Mouse (Mus musculus): ENCODE results near the gene Vmn1r94.
"Not testable (repeated sequence)": the region's sequence is repeated elsewhere in the genome, so short reads cannot be mapped to it uniquely, and the experiment has no call there.

Vmn1r94 gene

GRCm38 (mm10) chr7:20168277-20168676 is at the start of gene Vmn1r94:
TSS of gene Vmn1r94 (minus strand) at chr7:20168377.
- DNase-seq (ENCODE audit: extremely low read depth, low read depth) = not testable (repeated sequence)

- DNase-seq (ENCODE audit: extremely low read depth, low read depth) = not testable (repeated sequence)
Observed at GRCm38 (mm10) chr7:20205507-20205906, 37.3 kb upstream of the Vmn1r94 start, which contains the start of gene Gm6164. TSS of gene Gm6164 (minus strand) at chr7:20205607.

DNA sequence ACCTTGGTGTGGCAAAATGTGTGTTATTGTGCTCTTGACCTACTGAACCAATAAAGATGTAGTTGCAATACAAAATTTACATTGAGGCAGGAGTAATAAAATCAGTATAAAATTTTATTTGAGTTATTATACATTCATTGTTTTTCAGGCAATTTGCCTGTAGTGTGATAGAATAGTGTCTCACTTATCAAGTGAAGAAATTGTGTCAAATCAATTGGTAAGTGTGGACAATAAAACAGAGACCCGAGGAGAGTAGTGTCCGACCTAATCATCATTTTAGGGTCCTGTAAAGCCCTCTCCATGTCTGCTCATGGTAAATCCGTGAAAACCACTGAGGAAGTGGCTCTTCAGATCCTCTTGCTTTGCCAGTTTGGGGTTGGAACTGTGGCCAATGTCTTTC is 25.2 kb upstream of the Vmn1r94 start, which contains the start of gene Vmn1r95:
Gene Vmn1r95 (plus strand): TSS at position 301 of the 400 bp plus-strand sequence.
- DNase-seq (ENCODE audit: extremely low read depth, low read depth) = not testable (repeated sequence)

DNA sequence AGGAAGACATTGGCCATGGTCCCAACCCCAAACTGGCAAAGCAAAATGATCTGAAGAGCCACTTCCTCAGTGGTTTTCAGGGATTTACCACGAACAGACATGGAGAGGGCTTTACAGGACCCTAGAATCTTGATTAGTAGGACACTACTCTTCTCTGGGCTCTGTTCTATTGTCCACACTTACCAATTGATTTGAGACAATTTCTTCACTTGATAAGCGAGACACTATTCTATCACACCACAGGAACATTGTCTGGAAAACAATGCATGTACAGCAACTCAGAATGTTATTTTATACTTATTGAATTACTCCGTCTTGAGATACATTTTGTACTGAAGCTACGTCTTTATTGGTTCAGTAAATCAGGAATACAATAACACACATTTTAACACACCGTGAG is 29.2 kb downstream of the Vmn1r94 start, which contains the start of gene Vmn1r93:
Gene Vmn1r93 (minus strand): TSS at position 101 of the 400 bp plus-strand sequence.
- not testable (repeated sequence) for DNase-seq (ENCODE audit: extremely low read depth, low read depth)

DNA sequence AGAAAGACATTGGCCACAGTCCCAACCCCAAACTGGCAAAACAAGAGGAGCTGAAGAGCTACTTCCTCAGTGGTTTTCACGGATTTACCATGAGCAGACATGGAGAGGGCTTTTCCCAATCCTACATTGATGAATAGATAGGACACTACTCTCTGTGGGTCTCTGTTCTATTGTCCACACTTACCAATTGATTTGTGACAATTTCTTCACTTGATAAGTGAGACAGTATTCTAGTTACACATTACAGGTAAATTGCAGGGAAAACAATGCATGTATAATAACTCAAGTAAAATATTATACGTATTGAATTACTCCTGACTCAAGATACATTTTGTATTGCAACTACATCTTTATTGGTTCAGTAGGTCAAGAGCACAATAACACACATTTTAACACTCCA is 45.7 kb downstream of the Vmn1r94 start, which contains the start of gene Gm16442:
Gene Gm16442 (minus strand): TSS at position 101 of the 400 bp plus-strand sequence.
- DNase-seq (ENCODE audit: extremely low read depth, low read depth) = not testable (repeated sequence)
